Mouse (Mus musculus): ENCODE data around the gene Wasf2. TPM values are rescaled to one million over a fixed set of nuclear protein-coding genes. Genes with fewer than 3 reads are reported as not detected.

Gene Wasf2
- total RNA-seq, 2 experiments from 2014 or later = 34.9 to 35.6 TPM

DNA sequence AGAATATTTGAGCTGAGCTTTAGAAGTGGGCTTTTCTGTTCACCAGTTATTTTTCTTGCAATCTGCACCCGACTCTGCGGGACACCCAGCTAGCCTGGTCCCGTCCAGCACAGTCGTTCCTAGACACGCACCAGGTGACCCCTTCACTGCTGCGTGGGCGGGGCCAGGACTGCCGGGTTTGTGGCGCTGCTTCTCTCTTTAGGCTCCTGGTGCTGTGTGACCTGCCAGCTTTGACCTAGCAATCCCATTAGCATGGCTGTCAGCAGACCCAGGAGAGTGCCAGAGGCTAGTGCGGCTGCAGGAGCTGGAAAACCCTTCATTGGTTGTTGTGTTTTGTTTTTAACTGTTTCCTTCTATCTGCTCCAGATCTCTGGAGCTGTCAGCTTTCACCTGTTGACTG is 59.1 kb downstream of the Wasf2 start:
- H3K4me3 ChIP-seq = no peak overlapping the region
- DNase-seq = no peak
- no peak overlapping the region for H3K27ac ChIP-seq
- intact Hi-C loops (cut with DNase I) = no loop called here
- TF ChIP-seq CTCF (IDR thresholded peaks at IDR 0.05) = no peak

DNA sequence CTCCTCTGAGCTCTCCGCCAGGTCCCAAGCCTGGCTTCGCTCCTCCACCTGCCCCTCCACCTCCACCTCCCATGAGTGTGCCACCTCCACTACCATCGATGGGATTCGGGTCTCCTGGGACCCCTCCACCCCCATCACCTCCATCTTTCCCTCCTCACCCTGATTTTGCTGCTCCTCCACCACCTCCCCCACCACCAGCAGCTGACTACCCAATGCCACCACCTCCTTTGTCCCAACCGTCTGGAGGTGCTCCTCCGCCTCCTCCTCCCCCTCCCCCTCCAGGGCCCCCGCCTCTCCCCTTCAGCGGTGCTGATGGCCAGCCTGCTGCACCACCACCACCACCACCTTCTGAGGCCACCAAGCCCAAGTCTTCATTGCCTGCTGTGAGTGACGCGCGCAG is 64.2 kb downstream of the Wasf2 start:
- no peak overlapping the region for H3K4me3 ChIP-seq
- intact Hi-C loops (cut with DNase I) = no loop called here
- H3K27ac ChIP-seq = no peak overlapping the region
- TF ChIP-seq CTCF (IDR thresholded peaks at IDR 0.05) = no peak
- DNase-seq = no peak

DNA sequence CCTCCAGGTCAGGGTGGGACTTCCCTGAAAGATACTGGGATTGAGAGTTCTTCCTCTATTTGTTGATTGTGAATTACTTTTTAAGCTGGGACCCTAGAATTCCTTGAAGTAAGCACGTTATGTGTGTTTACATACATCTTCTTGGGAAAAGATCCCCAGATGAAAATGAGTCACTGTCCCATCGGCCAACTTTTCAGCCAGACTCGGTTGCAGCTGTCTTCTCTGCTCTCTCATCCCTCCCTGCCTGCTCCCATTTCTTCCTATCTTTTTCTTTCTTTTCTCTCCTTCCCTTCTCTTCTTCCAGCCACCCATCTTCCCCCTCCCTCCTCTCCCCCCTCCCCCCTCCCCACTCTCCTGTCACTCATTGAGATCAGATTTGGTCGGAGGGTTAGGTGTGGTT is 64.7 kb downstream of the Wasf2 start:
- intact Hi-C loops (cut with DNase I) = loop anchor here (5.0 kb wide), 1 partner anchor 63 kb away; the partner anchor contains the start of gene Wasf2
- no peak for DNase-seq
- TF ChIP-seq CTCF (IDR thresholded peaks at IDR 0.05) = no peak
- Histone ChIP-seq H3K4me3 (no peak overlapping the region), H3K27ac (no peak overlapping the region)

DNA sequence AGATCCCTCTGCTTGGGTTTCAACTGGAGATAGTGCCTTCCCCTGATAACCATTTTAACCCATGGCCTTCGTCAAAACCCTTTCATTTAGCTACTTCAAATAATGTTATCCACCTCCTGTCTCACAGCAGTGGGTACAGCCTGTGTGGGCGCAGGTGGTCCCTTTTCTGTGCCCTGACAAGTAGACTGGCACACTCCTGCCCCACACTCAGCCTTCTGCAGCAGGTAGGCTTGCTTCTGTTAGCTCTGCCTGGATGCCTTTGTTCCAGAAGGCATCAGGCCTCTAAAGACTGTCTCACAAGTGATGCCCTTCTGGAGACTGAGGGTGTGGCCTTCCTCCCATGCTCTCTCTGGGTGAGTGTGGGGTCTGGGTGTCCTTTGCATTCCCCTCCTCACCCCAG is 65.8 kb downstream of the Wasf2 start:
- no peak for TF ChIP-seq CTCF (IDR thresholded peaks at IDR 0.05)
- intact Hi-C loops (cut with DNase I) = loop anchor here (5.0 kb wide), 1 partner anchor 64 kb away; the partner anchor contains the start of gene Wasf2
- Histone ChIP-seq H3K4me3 (no peak overlapping the region), H3K27ac (no peak overlapping the region)
- DNase-seq = no peak

DNA sequence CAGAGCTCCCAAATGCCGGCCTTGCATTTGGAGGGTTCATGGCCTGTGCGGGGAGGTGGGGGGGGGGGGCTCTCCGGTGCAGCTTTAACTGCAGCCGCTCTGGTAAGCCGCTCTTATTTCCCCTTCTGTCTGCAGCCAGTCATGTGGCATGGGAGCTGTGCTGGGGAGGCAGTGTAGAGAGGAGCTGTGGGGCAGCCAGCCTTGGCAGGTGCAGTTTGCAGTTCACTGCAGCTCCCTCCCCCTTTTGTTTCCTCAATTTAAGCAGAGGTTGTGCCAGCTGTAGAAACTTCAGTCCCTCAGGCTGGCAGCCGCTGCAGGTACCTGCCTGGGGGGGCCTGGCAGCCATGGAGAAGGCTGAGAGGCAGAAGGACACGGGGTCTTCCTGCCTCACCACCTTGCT is 66.5 kb downstream of the Wasf2 start:
- no peak for DNase-seq
- Histone ChIP-seq H3K27ac (peak overlapping the region; percentile 69), H3K4me3 (no peak overlapping the region)
- intact Hi-C loops (cut with DNase I) = loop anchor here (5.0 kb wide), 1 partner anchor 65 kb away; the partner anchor contains the start of gene Wasf2
- no peak for TF ChIP-seq CTCF (IDR thresholded peaks at IDR 0.05)

DNA sequence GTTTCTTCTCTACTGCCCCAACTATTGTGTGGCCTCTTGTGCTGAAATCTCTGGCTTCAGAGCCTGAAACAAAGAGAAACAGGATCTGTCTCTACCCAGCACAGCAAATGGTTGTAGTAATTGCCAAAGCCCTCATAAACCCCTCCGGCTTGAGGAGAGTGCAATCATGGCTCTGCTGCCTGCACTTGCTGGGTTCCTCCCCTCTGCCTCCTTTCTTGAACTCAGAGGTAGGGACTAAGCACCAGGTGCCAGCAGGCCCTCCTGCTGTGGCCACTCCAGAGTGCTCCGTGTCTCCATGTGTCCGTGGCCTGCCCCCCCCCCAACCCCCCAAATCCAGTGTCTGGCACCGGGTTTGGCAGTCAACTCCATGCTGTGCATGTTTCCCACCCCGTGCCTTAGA is 67.0 kb downstream of the Wasf2 start:
- no peak overlapping the region for H3K4me3 ChIP-seq
- intact Hi-C loops (cut with DNase I) = loop anchor here (5.0 kb wide), 1 partner anchor 65 kb away; the partner anchor contains the start of gene Wasf2
- DNase-seq = no peak
- no peak for TF ChIP-seq CTCF (IDR thresholded peaks at IDR 0.05)
- peak overlapping the region; percentile 69 for H3K27ac ChIP-seq

DNA sequence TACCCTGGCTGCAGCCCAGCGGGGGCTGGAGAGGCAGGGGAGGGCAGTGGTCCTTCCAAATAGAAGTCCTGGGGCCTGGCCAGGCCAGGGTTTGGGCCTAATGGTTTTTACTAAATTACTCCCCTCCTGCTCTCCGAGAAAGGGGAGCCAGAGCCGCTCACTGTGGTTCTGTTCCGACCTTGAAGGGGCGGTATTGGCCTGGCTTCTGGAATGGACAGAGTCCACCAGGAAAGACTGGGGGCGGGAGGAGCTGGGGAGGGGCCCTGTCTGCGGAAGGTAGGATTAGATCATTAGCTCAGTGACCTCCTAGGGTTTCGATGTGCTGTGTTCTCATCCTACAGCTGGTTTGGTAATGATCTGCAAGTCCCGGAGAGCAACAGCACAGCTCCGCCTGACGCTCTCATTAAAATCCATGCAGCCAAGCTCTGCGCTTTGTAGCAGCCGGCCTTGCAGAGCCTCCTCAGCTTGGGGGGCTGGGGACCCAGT is 67.5 kb downstream of the Wasf2 start:
- no peak overlapping the region for H3K4me3 ChIP-seq
- no peak for TF ChIP-seq CTCF (IDR thresholded peaks at IDR 0.05)
- H3K27ac ChIP-seq = peak overlapping the region; percentile 69
- intact Hi-C loops (cut with DNase I) = loop anchor here (5.0 kb wide), 1 partner anchor 66 kb away; the partner anchor contains the start of gene Wasf2
- peak; percentile 64 for DNase-seq

DNA sequence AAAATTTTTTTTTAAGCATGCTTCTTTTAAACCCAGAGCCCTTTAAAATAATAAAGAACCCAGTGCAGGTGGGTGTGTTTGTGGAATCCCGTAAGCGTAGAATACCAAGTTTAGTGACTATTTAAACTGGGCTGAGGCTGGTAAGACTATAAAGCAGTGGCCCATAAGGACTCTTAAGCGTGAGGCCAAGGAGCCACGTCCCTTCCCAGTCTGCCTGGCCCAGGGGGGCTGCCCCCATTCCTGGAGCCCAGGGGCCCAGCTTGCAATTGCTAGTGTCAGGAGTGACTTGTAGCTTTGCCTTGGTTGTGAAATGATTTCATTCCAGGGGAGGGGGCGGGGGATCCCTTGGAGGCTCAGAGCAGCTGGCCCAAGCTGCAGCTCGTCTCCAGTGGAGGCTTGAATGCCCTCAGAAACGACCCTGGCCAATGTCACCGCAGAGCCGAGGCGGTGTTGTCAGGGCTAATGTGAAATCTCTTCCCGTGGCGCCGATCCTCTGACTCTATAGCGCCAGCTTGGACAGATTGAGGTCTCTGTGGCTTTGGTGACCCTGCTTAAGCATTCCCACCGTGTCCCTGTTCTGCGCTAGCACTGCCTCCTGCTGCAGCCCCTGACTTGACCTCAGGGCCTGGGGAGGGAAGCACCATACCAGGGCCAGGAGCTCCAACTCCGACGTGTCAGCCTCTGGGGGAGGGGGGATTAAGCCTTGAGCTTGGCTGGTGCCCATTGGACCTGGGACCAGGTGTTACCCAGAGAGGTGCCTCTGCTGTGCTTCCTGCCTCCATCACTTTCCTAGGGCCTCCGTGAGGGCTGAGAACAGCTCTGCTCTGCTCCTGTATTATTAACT is 68.3 kb downstream of the Wasf2 start:
- no peak for TF ChIP-seq CTCF (IDR thresholded peaks at IDR 0.05)
- no peak for DNase-seq
- no peak overlapping the region for H3K4me3 ChIP-seq
- intact Hi-C loops (cut with DNase I) = loop anchor here (5.0 kb wide), 1 partner anchor 66 kb away; the partner anchor contains the start of gene Wasf2
- H3K27ac ChIP-seq = peak overlapping the region; percentile 69

DNA sequence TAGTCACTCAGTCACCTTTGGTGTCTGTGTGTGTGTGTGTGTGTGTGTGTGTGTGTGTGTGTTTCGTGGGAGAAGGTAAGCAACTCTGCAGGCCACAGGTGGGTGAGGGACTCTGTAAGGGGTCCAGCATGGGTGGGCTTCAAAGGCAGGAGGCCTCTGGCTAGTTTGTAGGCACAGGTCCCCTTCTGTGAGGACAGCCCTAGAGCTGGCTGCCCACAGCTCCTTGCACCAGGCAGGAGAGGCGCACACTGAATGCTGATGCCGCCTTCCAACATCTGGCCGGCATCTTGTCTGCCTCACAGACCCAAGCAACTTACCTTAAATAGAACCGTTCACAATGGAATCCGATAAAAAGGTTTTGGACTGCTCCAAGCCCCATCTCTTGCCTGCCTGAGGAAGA is 69.4 kb downstream of the Wasf2 start:
- peak overlapping the region; percentile 79 for H3K27ac ChIP-seq
- no peak for TF ChIP-seq CTCF (IDR thresholded peaks at IDR 0.05)
- intact Hi-C loops (cut with DNase I) = loop anchor here (5.0 kb wide), 2 partner anchors 67 to 192 kb away; partner anchors contain the start of gene Wasf2
- H3K4me3 ChIP-seq = no peak overlapping the region; the same call in 1 of the 2 replicates
- DNase-seq = no peak

DNA sequence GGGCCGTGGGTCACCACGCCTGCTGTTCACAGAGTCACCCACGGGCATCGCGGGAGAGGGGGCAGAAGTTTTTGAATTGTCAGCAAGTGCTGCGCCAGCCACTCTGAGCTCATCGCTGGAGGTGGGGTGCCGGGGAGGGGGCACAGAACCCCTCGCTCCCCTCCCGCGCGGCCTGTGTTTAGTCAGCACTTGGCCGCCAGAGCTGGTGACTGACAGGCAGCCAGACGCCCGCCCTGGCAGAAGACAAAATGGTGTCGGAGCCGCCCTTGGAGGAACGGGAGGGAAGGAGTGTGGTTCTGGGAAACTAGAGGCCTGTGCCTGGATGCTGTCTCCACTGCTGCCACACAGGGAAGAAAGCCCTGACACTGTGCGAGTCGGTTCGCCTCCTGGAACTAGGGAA is 70.0 kb downstream of the Wasf2 start:
- intact Hi-C loops (cut with DNase I) = loop anchor here (5.0 kb wide), 1 partner anchor 193 kb away; no protein-coding TSS in a partner anchor
- H3K4me3 ChIP-seq = peak overlapping the region; percentile 50
- peak overlapping the region; percentile 79 for H3K27ac ChIP-seq
- DNase-seq = peak; percentile 74
- no peak for TF ChIP-seq CTCF (IDR thresholded peaks at IDR 0.05)

DNA sequence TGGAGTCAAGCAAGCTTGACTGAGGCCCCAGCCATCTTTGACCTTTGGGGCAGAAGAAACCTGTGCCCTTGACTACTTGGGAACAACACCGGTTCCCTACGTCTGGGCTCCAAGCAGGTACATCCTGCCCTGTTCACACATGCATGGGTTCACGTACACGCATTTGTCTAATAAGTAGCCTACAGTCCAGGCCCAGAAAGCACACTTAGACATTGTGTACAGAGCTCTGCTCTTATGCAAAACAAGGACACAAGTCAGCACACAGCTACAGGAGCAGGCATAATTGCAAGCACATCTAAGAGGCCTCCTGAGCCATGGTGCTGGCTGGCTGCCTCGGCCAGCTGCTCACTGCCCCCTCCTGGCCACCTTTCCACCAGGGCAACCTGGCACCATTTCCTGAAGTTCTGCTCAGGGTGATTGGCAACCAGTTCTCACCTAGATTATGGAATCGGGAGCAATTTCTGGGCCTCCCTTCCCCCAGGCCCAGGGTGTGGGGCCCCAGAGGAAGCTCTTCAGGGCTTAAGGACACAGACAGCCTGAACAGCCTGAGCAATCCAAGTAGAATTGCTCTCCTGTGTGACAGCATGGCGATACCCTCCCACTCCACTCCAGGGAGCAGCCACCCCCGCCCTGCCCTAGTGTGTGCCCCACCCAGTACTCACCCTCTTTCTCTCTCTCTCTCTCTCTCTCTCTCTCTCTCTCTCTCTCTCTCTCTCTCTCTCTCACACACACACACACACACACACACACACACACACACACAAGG is 70.9 kb downstream of the Wasf2 start:
- Histone ChIP-seq H3K27ac (peak overlapping the region; percentile 79), H3K4me3 (no peak overlapping the region)
- DNase-seq = peak; percentile 88
- TF ChIP-seq CTCF (IDR thresholded peaks at IDR 0.05) = peak; percentile 79
- intact Hi-C loops (cut with DNase I) = loop anchor here (5.0 kb wide), 1 partner anchor 194 kb away; no protein-coding TSS in a partner anchor

DNA sequence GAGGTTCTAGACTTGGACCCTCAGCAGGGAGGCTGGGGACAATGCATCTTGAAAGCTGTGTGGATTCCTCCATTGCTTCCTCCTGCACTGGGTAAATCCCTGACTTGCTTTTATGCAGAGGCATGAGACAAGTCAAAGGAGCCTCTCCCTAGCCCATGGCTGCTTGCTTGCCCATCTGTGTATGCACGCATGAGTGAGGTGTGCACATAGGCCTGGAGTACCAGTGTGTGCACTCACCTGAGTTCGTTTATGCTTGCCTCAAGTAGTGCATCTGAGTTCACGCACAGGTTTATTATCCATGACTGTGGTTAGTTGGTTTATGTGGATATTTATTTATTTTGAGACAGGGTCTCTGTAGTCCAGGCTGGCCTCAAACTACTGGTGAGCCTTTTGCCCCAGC is 71.9 kb downstream of the Wasf2 start:
- no peak for TF ChIP-seq CTCF (IDR thresholded peaks at IDR 0.05)
- intact Hi-C loops (cut with DNase I) = loop anchor here (5.0 kb wide), 1 partner anchor 195 kb away; no protein-coding TSS in a partner anchor
- no peak overlapping the region for H3K27ac ChIP-seq
- H3K4me3 ChIP-seq = no peak overlapping the region
- DNase-seq = no peak

All from gastrocnemius, adult 2 months (tissue).